Mouse (Mus musculus) olfactory bulb, adult 2 months (tissue): ENCODE results near the gene Dis3l2.

ENCODE experiments used
- CTCF ChIP-seq: fragments of 200-500 bp; IDR thresholded peaks from 2 replicates; pipeline ENCODE4 v1.5.1; 2012; ENCODE audit warnings: low read depth, mild to moderate bottlenecking, low read length, moderate library complexity; ENCODE audit not compliant: insufficient read depth
- POLR2A ChIP-seq: fragments of 200-500 bp; IDR thresholded peaks from 2 replicates; pipeline ENCODE4 v1.6.1; 2012; ENCODE audit warnings: mild to moderate bottlenecking, low read depth, low read length, moderate library complexity; ENCODE audit not compliant: insufficient read depth

DNA sequence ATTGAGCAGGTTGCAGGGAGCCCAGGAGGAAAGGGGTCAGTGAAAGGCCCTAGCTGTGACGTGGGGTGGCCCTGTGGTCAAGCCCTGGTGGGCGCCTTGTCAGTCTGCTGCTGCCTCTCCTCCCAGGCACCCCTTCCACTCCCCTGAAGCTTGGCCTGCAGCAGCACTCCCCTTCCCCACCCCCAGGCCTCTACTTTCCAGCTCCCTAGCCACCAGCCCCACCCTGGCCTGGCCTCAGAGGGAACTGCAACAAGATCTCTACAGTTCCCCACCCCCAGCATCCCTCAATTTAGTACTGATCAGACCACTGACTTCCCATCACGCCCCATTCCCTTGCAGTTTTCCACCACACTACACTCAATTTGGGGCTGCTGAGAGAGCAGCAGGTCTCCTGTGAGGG is 332.7 kb downstream of the Dis3l2 start:
- TF ChIP-seq CTCF (no peak), POLR2A (no peak)
